Mouse (Mus musculus) heart, adult 8-10 months (tissue): ENCODE results near the gene 2310007B03Rik. TPM values are rescaled to one million over a fixed set of nuclear protein-coding genes. Genes with fewer than 3 reads are reported as not detected.
"Not testable (repeated sequence)": the region's sequence is repeated elsewhere in the genome, so short reads cannot be mapped to it uniquely, and the experiment has no call there.

Experiments
- DNase-seq: peaks from one replicate; pipeline ENCODE4 v3.0.0; 2022; ENCODE audit warnings: low spot score
- total RNA-seq, 4 experiments: library from RNA; stranded (reverse); gene quantifications; 2 replicates each; pipeline ENCODE4 v1.2.4; 2022

Gene 2310007B03Rik
- not detected for total RNA-seq

GRCm38 (mm10) chr1:93160501-93161133 lies at the start of gene 2310007B03Rik:
Gene 2310007B03Rik (minus strand): TSS chr1:93160948.
- DNase-seq = no peak

GRCm38 (mm10) chr1:93210213-93210641 lies 49.5 kb upstream of the 2310007B03Rik start:
- DNase-seq = peak; percentile 69

GRCm38 (mm10) chr1:93207536-93208064 lies 46.9 kb upstream of the 2310007B03Rik start:
- no peak for DNase-seq

DNA sequence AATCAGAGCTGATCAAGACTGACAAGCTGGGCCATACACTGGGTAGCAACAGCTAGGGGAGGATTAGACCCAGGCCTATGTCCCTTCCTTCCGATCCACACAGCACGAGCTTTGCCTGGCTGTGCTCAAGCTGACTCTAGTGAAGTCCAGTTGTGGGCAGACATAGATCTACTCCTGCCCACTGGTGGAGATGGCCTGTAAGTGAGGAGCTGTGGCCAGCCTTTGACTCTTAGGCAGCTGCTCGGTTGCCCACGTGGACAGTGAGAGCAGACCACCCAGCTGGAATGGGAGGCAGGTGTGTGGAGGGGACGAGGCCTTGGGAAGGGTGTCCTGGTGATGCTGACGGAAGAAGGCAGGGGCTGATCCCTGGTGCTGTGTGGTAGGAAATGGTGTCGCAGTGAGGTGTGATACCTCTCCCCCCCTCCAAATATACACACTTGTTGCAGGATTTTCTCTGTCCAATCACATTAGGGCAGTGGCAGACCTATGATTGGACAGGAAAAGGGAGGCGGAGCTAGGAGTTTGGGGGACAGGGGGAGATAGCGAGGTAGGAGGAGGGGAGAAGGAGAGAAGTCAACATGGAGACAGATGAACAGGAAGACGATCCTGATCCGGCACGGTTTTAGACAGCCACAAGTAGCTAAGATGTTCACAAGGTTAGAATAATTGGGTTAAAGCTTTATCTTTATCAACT lies 45.7 kb upstream of the 2310007B03Rik start:
- no peak for DNase-seq

GRCm38 (mm10) chr1:93197916-93198315 lies 37.2 kb upstream of the 2310007B03Rik start:
- no peak for DNase-seq

DNA sequence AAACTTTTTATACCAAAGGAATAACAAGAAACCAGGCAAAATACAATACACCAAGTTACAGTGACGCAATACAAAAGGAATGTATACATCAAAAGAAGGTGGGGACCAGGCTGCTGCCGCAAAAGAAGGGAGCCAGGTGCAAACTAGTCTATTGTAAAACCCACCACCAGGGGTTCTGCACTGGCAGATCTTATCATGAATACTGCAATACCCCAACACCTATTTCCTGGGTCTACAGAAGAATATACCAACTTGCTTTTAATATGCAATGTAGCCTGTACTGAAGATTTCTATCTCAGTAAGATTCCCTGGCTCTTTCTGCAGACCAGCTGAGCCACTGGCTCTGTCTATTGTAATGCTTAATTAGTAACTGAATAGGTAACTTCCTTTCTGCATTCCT lies 36.7 kb upstream of the 2310007B03Rik start:
- not testable (repeated sequence) for DNase-seq

GRCm38 (mm10) chr1:93194961-93195360 lies 34.2 kb upstream of the 2310007B03Rik start:
- no peak for DNase-seq

DNA sequence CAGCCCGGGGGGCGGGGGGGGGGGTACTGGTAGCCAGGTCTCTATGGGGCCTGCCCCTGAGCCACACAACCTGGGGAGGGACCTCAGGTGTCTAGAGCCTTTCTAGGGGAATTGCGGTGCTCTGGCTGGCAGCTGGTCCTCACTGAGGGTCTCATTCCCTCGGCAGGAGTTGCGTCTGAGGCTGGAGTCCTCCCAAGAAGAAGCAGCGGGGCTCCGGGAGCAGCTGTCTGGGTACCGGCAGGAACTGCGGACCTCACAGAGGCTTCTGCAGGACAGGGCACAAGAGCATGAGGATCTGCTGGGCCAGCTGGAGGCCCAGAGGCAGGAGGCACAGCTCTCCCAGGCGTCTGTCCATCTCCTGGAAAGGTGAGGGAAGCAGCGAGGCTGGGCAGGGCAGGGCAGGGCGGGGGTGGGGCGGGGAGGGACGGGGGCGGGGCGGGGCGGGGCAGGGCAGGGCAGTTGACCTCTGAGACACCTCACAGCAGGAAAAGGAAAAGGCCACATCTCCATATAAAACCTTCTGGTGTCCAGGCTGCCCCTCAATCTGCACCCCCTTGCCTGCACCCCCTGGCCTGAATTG lies 30.1 kb upstream of the 2310007B03Rik start:
- no peak for DNase-seq

- DNase-seq = no peak
These were observed 23.5 kb upstream of the 2310007B03Rik start for GRCm38 (mm10) chr1:93184071-93184828.

DNA sequence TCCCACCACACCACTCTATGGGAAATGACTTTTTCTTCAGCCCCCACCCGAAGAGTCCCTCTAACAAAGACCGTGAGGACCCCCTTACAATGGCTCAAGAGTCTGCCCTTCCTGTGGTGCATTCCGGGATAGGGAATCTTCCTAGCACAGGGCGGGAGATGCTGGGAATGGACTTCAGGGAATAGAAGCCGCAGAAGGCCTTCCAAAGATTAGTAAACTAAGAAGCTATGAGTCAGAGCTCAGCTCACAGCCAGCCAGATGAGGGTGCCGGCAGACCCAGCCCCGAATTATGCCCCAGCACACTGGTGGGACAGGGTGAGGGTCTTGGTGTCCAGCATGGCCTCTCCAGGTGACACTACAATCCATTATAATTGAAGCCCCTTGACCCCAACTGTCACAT lies 21.5 kb upstream of the 2310007B03Rik start:
- DNase-seq = no peak

DNA sequence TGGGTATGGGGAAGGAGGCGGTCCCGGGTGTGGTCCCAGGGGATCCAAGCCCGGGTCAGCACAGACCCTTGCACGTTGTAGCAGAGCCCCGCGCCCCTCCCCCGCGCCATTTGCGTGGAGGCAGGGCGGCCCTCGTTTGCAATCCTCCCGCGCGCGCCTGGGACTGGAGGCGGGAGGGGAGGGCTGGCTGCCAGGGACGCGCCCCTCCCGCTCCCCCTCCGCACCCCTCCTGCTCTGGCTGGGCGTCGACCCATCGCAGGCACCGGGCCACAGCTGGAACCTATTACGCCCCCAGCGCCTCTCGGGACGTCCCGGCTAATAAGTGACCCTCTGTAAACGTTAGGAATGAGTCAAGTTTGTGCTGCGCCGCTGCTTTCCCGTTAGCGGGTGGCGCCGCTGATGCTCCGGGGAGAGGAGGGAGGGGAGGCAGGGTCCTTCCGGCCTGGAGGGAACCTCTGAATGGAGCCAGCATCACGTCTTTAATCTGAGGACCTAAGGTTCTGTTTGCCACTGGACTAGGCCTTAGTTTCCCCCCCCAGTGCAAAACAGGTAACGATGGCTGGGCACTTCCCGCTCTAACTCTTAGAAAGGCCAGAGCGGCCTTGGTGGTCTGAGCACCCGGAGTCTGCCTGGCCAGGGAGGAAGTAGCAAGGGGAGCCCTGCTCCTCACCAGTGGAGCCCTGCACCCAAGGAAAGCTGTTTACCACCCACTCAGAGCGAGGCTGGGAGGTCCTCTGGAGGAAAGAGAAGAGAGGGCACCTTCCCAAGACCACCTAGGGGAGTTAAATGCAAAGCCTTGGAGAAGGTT lies 16.0 kb upstream of the 2310007B03Rik start:
- DNase-seq = peak; percentile 47

DNA sequence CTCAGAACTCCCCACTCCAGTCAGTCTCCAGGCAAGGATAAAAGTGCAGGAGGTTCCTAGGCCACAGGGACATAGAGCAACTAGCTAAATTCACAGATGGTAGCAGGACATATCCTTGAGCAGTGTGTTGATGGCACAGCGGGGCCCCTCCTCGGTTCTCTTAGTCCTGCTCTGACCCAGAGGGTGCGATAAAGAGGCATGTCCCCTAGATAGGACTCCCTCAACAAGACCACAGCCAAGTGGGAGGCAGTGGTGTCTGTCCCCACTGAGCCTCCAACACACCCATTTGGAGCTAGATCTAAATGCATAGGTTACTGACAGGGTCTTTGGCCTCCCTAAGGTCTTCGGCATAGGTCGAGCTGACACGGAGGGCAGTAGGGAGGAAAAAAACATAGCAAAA lies 15.1 kb upstream of the 2310007B03Rik start:
- no peak for DNase-seq

GRCm38 (mm10) chr1:93174399-93174798 lies 13.7 kb upstream of the 2310007B03Rik start:
- DNase-seq = peak; percentile 76

- no peak for DNase-seq
These were observed 12.9 kb upstream of the 2310007B03Rik start for GRCm38 (mm10) chr1:93173665-93174064.

DNA sequence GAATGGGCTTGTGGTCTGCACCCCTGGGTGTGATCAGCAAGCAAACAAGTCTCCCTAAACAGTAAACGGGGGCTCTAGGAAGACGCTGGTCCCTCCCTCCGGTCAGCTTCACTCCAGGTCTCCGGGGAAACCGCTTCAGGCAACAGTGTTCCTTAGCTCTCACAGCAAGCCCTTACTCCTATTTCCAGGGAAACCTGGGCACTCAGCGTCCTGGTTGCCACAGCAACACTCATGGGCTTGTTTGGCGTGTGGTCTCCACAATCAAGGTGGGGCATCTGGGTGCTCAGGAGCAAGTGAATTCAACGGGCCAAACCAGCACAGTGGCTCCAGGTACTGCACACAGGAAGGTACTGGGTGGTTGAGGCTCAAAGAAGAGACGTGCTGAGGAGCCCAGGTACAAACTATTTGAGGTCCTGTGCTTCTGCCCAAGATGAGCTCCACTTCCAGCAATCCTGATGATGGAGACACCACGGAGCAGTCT lies 7.6 kb upstream of the 2310007B03Rik start, which contains the start of gene Crocc2:
Crocc2 (plus strand) TSS at position 431 of the 481 bp plus-strand sequence.
- DNase-seq = no peak

GRCm38 (mm10) chr1:93166346-93167079 lies 5.8 kb upstream of the 2310007B03Rik start:
- DNase-seq = no peak

- DNase-seq = no peak
These were observed 4.7 kb upstream of the 2310007B03Rik start for GRCm38 (mm10) chr1:93165447-93165846.

DNA sequence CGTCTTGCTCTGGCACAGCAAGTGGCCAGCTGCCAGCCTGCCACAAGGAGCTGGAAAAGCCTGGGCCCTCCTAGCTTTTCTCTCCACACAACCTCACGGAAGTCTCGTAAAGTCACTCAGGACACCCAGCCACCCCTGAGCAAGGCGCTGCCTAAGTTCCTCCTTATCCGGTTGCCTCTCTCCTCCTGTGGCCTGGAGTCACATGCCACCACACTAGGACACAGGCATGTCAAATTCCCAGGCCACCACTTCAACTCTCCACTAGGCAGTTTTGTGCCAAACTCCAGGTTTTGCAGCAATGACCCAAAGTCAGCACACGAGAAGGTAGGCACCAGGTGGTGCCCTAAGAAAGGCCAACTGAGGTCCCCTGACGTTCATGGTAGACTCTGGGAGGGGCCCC lies 1.8 kb upstream of the 2310007B03Rik start:
- no peak for DNase-seq

DNA sequence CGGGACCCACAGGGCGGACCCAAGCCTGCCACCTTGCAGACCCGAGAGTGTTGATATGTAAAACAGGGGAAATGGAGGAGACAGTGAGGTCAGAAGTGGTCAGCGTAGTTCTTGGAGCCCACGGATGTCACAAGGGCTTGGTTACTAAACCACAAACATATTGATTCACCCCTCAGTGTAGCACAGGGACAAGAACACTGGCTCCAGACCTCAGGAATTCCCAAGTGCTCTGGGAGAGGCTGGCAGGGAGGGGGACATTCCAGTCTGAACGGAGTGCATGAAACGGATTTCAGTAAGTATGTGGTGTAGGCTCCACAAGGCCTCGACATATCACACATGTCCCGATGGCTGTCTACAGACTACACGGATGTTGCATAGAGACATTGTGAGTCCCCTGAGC lies 1.2 kb upstream of the 2310007B03Rik start:
- DNase-seq = no peak

- DNase-seq = no peak
These were observed 602 bp upstream of the 2310007B03Rik start for GRCm38 (mm10) chr1:93161350-93161749.
